Mouse (Mus musculus): ENCODE data around the gene Pdzd2. TPM values are rescaled to one million over a fixed set of nuclear protein-coding genes. Genes with fewer than 3 reads are reported as not detected.

Pdzd2 gene
- polyA plus RNA-seq, 1 experiment from 2014 or later = 3.3 TPM

DNA sequence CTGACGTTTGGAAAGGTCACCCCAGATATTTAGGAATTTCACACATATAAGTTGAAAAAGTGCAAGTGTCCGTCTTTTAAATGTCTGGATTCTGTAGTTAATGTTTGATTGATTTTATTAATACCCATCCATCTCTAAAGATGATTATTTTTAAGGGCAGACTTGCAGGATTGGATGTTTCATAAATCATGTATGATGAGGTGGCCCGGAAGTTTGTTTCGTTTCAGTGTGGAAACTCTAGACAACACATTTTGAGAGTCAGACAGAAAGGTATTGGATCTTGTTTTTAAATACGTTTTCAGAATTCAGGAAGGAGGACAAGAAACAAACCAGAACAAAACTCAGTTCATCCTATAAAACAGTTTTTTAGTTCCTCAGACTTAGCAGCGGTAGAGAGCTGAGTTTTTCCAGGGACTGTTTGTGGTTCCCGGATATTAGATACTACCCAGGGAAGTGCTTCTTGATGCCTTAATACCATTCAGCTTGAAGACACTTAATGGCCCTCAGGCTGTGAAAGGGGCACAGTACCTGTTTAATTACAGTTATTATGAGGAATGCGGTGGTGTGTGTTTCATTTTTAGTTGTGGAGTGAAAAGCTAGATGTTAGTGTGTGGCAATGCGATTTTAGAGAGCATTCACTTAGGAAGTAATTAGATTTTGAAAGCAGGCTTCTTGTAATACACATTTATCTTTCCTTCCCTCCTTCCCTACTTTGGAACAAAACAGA, 416.9 kb downstream of the Pdzd2 start:
- 11% methylated on average over 9 of the region's 9 CpGs for WGBS

DNA sequence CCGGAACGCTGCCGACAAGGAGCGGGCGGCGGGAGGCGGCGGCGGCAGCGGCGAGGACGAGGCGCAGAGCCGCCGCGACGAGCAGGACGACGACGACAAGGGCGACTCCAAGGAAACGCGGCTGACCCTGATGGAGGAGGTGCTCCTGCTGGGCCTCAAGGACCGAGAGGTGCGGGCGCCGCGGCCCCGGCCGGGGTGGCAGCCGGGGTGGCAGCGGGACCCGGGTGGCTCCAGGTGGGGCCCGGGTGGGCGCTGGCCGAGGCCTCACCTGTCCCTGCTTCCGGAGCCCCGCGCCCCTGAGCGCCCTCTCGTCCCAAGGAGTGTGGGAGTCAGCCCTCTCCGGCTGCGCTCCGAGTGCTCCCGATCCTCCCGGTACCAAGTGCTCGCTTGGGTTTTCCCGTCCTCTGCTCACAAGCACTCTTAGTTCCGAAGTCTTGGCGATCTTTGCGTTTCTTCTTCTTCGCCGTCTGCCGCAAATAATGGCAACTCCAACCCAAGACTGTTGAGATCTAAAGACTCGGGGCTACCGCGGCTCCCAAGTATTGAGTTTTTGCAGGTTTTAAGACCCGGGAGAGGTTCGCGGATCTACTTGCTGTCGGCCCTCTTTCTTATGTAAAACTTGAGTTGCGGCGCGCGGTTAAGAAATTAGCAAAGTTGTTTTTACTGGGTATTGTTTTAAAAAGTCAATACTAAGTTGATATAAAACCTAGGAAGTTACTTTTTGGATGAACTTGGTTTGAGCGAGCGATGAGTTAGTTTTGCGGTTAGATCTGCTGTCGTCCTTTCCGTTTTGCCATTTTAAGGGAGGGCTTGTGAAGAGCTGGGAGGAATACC, 417.7 kb downstream of the Pdzd2 start, which contains the start of gene 1810049J17Rik:
Gene 1810049J17Rik, minus strand, starts transcription at position 112 of the 834 bp plus-strand sequence.
- peak within 1 kb of the TSS; percentile 92 for H3K27ac ChIP-seq (ENCODE audit: low read depth, low read length)
- DNase-seq (ENCODE audit: low spot score) = peak; percentile 47
- H3K36me3 ChIP-seq (ENCODE audit: control insufficient read depth, insufficient read depth, low read length) = no peaks in the 10 kb centered on the region
- peak within 1 kb of the TSS; percentile 86 for H3K4me2 ChIP-seq (ENCODE audit: low read length)
- peak; percentile 49 for ATAC-seq
- no peaks in the 10 kb centered on the region for H3K9me3 ChIP-seq (replicated peaks; ENCODE audit: control insufficient read depth, low read length)
- peak within 1 kb of the TSS; percentile 98 for H3K4me3 ChIP-seq (ENCODE audit: low read depth, low read length)
- no peaks in the 10 kb centered on the region for H3K27me3 ChIP-seq (replicated peaks; ENCODE audit: control insufficient read depth, insufficient read depth, low read length)
- H3K9ac ChIP-seq (ENCODE audit: low read length) = peak within 1 kb of the TSS; percentile 97
- WGBS = under 1% methylated on average over 67 of the region's 70 CpGs
- peaks cover 17% of the 10 kb centered on the region for H3K4me1 ChIP-seq (ENCODE audit: control insufficient read depth, insufficient read depth, low read length)

More for the DNA sequence above, 416.9 kb downstream of the Pdzd2 start:
- Histone ChIP-seq H3K36me3 (ENCODE audit: control insufficient read depth, insufficient read depth, low read length) (no peaks in the 10 kb centered on the region), H3K27me3 (replicated peaks; ENCODE audit: control insufficient read depth, insufficient read depth, low read length) (no peaks in the 10 kb centered on the region), H3K4me2 (ENCODE audit: low read length) (peak overlapping the region; percentile 65), H3K4me1 (ENCODE audit: control insufficient read depth, insufficient read depth, low read length) (peaks cover 17% of the 10 kb centered on the region), H3K4me3 (ENCODE audit: low read depth, low read length) (peak overlapping the region; percentile 98), H3K9ac (ENCODE audit: low read length) (peak overlapping the region; percentile 97), H3K9me3 (replicated peaks; ENCODE audit: control insufficient read depth, low read length) (no peaks in the 10 kb centered on the region), H3K27ac (ENCODE audit: low read depth, low read length) (no peak overlapping the region)
- ATAC-seq (no peak), DNase-seq (ENCODE audit: low spot score) (no peak)

DNA sequence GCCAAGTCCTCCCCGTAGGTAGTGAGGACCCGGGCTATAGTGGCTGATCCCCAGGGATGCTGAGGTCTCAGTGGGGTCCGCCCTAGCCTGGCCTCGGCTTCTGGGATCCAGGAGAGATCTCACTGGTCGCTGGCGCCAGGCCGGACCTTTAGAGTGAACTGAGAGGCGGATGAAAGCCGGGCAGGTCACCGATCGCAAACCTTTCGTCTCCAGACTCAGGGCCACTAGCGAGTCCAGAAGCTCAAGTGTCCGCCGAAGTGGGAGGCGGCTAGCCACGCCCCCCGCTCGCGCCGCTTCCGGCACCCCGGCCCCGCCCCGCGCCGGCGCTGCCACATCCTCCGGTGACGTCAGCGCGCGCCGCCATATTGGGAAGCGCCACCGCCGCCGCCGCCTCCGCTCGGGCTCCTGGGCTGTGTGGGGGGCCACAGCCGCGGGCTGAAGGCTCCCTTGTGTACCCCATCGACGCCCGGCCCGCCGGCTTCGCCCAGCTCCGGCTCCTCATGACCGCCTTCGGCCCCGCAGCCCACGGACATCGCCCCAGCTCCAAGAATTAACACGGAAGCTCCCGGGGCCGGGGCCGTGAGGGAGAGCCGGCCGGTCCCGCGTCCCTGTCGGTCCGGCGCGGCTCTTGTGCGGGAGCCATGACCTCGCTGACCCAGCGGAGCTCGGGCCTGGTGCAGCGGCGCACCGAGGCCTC, 418.5 kb downstream of the Pdzd2 start, which contains the start of gene Golph3:
Gene Golph3, plus strand, starts transcription at position 360 of the 697 bp plus-strand sequence.
- Histone ChIP-seq H3K27me3 (replicated peaks; ENCODE audit: control insufficient read depth, insufficient read depth, low read length) (no peaks in the 10 kb centered on the region), H3K9me3 (replicated peaks; ENCODE audit: control insufficient read depth, low read length) (no peaks in the 10 kb centered on the region), H3K9ac (ENCODE audit: low read length) (peak within 1 kb of the TSS; percentile 97), H3K4me3 (ENCODE audit: low read depth, low read length) (peak within 1 kb of the TSS; percentile 98), H3K36me3 (ENCODE audit: control insufficient read depth, insufficient read depth, low read length) (no peaks in the 10 kb centered on the region), H3K4me2 (ENCODE audit: low read length) (peak within 1 kb of the TSS; percentile 86), H3K4me1 (ENCODE audit: control insufficient read depth, insufficient read depth, low read length) (peaks cover 17% of the 10 kb centered on the region), H3K27ac (ENCODE audit: low read depth, low read length) (peak within 1 kb of the TSS; percentile 92)
- ATAC-seq (peak; percentile 98), DNase-seq (ENCODE audit: low spot score) (peak; percentile 97)
- WGBS = 0% methylated on average over 56 of the region's 74 CpGs

DNA sequence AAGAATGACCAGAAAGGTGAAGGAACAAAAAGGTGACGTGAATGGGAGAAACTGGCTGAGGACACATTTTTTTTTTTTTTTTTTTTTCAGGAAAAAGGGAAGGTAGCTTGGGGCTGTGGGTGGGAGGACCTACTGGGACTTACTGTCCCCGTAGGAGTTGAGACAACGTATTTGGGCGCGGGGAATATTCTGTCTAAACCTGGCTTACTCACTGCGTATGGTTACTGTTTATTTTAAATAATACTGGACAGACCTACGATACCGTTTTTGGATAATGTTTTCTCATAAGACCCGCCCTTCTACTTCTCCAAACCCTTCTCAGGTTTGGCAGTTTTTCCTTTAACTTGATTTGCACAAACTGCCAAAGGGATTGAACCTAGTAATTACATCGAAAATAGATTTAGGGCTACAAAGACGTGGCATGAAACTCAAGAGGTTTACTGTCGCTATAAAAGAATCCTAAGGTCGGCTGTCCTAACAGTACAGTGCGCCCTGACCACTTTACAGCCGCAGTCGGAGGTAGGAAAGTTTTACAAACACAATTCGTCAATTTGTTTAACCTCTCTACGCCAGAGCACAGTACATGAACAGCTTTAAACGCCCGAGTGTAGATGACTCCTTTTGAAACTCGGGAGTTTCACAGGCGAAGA, 419.2 kb downstream of the Pdzd2 start:
- H3K9me3 ChIP-seq (replicated peaks; ENCODE audit: control insufficient read depth, low read length) = no peaks in the 10 kb centered on the region
- no peak overlapping the region for H3K27ac ChIP-seq (ENCODE audit: low read depth, low read length)
- H3K27me3 ChIP-seq (replicated peaks; ENCODE audit: control insufficient read depth, insufficient read depth, low read length) = no peaks in the 10 kb centered on the region
- peak overlapping the region; percentile 98 for H3K4me3 ChIP-seq (ENCODE audit: low read depth, low read length)
- peak overlapping the region; percentile 97 for H3K9ac ChIP-seq (ENCODE audit: low read length)
- H3K4me1 ChIP-seq (ENCODE audit: control insufficient read depth, insufficient read depth, low read length) = peaks cover 17% of the 10 kb centered on the region
- no peaks in the 10 kb centered on the region for H3K36me3 ChIP-seq (ENCODE audit: control insufficient read depth, insufficient read depth, low read length)
- DNase-seq (ENCODE audit: low spot score) (no peak), ATAC-seq (no peak)
- H3K4me2 ChIP-seq (ENCODE audit: low read length) = peak overlapping the region; percentile 86
- WGBS = 7% methylated on average over 22 of the region's 22 CpGs

DNA sequence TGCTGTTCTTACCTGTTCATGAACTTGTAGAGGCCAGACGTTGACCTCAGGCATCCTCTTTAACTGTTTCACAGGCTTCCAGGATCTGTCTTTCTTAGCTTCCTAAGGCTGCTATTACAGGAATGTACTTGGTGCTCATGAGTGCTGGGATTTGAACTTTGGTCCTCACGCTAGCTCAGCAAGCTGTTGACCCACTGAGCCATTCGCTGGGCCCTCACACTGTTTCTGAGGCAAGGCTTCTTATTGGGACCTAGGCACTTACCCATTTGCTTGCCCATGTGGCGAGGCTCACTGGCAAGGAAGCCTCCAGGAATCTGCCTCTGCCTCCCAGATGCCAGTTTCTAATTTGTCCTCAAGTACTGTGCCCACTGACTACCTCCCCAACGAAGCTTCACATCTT, 419.8 kb downstream of the Pdzd2 start:
- Histone ChIP-seq H3K4me1 (ENCODE audit: control insufficient read depth, insufficient read depth, low read length) (peaks cover 17% of the 10 kb centered on the region), H3K36me3 (ENCODE audit: control insufficient read depth, insufficient read depth, low read length) (no peaks in the 10 kb centered on the region), H3K9ac (ENCODE audit: low read length) (no peak overlapping the region), H3K4me2 (ENCODE audit: low read length) (peak overlapping the region; percentile 86; the same call in 1 of the 2 replicates), H3K9me3 (replicated peaks; ENCODE audit: control insufficient read depth, low read length) (no peaks in the 10 kb centered on the region), H3K4me3 (ENCODE audit: low read depth, low read length) (no peak overlapping the region), H3K27me3 (replicated peaks; ENCODE audit: control insufficient read depth, insufficient read depth, low read length) (no peaks in the 10 kb centered on the region), H3K27ac (ENCODE audit: low read depth, low read length) (no peak overlapping the region)
- DNase-seq (ENCODE audit: low spot score) (no peak), ATAC-seq (no peak)
- WGBS = 51% methylated on average over 5 of the region's 5 CpGs

DNA sequence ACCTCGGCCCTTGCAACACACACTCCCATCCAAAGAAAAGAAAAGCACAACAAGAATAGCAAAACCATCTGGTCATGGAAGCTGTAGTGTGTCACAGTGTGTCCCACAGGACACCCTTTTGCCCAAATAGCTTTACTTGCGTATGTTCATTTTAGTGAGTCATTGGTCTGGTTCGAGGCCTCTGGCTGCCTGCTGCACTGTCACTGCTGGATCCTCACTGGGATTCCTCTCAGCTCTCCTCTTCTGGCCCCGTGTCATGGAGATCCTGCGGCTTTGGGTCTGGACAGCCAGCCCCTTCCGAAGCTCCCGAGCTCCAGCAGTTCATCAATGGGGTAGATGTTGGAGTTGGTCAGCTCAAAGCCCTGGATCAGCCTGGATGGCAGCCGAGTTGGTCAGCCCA, 421.3 kb downstream of the Pdzd2 start:
- ATAC-seq (no peak), DNase-seq (ENCODE audit: low spot score) (no peak)
- Histone ChIP-seq H3K36me3 (ENCODE audit: control insufficient read depth, insufficient read depth, low read length) (no peaks in the 10 kb centered on the region), H3K9ac (ENCODE audit: low read length) (no peak overlapping the region), H3K4me3 (ENCODE audit: low read depth, low read length) (no peak overlapping the region), H3K27me3 (replicated peaks; ENCODE audit: control insufficient read depth, insufficient read depth, low read length) (no peaks in the 10 kb centered on the region), H3K4me1 (ENCODE audit: control insufficient read depth, insufficient read depth, low read length) (peaks cover 6% of the 10 kb centered on the region), H3K27ac (ENCODE audit: low read depth, low read length) (no peak overlapping the region), H3K9me3 (replicated peaks; ENCODE audit: control insufficient read depth, low read length) (no peaks in the 10 kb centered on the region), H3K4me2 (ENCODE audit: low read length) (no peak overlapping the region)
- WGBS = 80% methylated on average over 8 of the region's 8 CpGs

DNA sequence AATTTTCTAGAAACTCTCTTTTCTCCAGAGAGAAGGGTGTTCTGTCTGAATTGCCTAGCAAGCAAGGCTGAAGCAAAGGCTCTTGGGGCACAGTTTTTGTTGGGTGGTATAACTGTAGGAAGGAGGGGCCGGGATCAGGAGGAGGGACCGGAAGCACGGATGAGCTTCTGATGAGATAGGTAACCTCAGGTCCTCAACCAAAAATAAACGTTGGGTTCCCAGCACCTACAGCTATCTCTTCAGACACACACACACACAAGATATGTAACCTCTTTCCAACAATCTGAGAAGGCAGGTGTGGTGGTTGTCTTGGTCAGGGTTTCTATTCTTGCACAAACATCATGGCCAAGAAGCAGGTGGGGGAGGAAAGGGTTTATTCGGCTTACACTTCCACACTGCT, 422.4 kb downstream of the Pdzd2 start:
- Histone ChIP-seq H3K27me3 (replicated peaks; ENCODE audit: control insufficient read depth, insufficient read depth, low read length) (no peaks in the 10 kb centered on the region), H3K27ac (ENCODE audit: low read depth, low read length) (no peak overlapping the region), H3K4me3 (ENCODE audit: low read depth, low read length) (no peak overlapping the region), H3K9me3 (replicated peaks; ENCODE audit: control insufficient read depth, low read length) (no peaks in the 10 kb centered on the region), H3K4me1 (ENCODE audit: control insufficient read depth, insufficient read depth, low read length) (no peaks in the 10 kb centered on the region; the same call in 1 of the 2 replicates), H3K9ac (ENCODE audit: low read length) (no peak overlapping the region), H3K4me2 (ENCODE audit: low read length) (no peak overlapping the region), H3K36me3 (ENCODE audit: control insufficient read depth, insufficient read depth, low read length) (no peaks in the 10 kb centered on the region)
- DNase-seq (ENCODE audit: low spot score) (no peak), ATAC-seq (no peak)
- WGBS = 74% methylated on average over 5 of the region's 5 CpGs

DNA sequence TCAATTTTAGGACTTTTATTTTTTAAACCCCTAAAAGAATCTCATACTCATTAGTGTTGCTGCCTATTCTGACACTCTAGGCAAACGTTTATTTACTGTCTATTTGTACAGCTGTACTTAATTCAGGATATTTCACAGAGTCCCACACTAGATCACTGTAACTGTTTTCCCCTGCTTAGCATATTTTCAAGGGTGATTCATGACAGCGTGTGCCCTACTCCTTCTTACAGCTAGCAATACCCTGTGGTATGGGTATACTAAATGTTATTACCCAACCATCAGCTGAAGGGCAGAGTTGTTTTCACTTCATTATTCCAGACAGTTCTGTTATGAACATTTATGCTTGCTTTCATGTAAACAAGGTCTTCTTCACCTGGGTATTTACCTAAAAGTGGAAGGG, 423.7 kb downstream of the Pdzd2 start:
- H3K36me3 ChIP-seq (ENCODE audit: control insufficient read depth, insufficient read depth, low read length) = no peaks in the 10 kb centered on the region
- no peak for ATAC-seq

More for the DNA sequence above, 423.7 kb downstream of the Pdzd2 start:
- no peak for DNase-seq (ENCODE audit: low spot score)
- no peak overlapping the region for H3K4me2 ChIP-seq (ENCODE audit: low read length)
- 77% methylated on average over 2 of the region's 2 CpGs for WGBS
- H3K27ac ChIP-seq (ENCODE audit: low read depth, low read length) = no peak overlapping the region
- H3K27me3 ChIP-seq (replicated peaks; ENCODE audit: control insufficient read depth, insufficient read depth, low read length) = no peaks in the 10 kb centered on the region
- H3K4me3 ChIP-seq (ENCODE audit: low read depth, low read length) = no peak overlapping the region
- no peak overlapping the region for H3K9ac ChIP-seq (ENCODE audit: low read length)
- H3K4me1 ChIP-seq (ENCODE audit: control insufficient read depth, insufficient read depth, low read length) = no peaks in the 10 kb centered on the region; the same call in 1 of the 2 replicates
- no peaks in the 10 kb centered on the region for H3K9me3 ChIP-seq (replicated peaks; ENCODE audit: control insufficient read depth, low read length)

Measured in forebrain, embryonic 14.5 days (tissue).